Mouse (Mus musculus) spleen, adult 2 months (tissue): ENCODE measurements at regions not wholly inside any gene's neighbourhood (a gene's known extent, or its start where the extent isn't known, plus 50 kb on each side); places are given as distances from the start of the nearest gene placed in this dataset.

Experiments used
- DNase-seq, 2 experiments: peaks; one replicate each; pipeline versions ENCODE4 v3.0.0 to v3.0.0-alpha.2; 2012 to 2021; ENCODE audit warnings: low spot score in 2 of 2, low read depth in 1 of 2
- H3K27ac ChIP-seq: fragments of 200-500 bp; 2 replicates; pipeline ENCODE4 v1.5.1; 2012; ENCODE audit warnings: low read length, inconsistent platforms; ENCODE audit not compliant: insufficient read depth
- H3K27me3 ChIP-seq: fragments of 200-500 bp; 2 replicates; pipeline ENCODE4 v1.6.1; 2012; ENCODE audit warnings: mild to moderate bottlenecking, moderate library complexity, low read length, inconsistent platforms; ENCODE audit not compliant: control insufficient read depth, insufficient read depth
- H3K36me3 ChIP-seq: fragments of 200-500 bp; 2 replicates; pipeline ENCODE4 v1.6.1; 2012; ENCODE audit warnings: mild to moderate bottlenecking, low read length, inconsistent platforms; ENCODE audit not compliant: control insufficient read depth, insufficient read depth
- H3K4me1 ChIP-seq: fragments of 200-500 bp; 2 replicates; pipeline ENCODE4 v1.6.1; 2011; ENCODE audit warnings: inconsistent platforms; ENCODE audit not compliant: control insufficient read depth, insufficient read depth, insufficient read length
- H3K4me3 ChIP-seq: fragments of 200-500 bp; 2 replicates; pipeline ENCODE4 v1.5.1; 2011; ENCODE audit warnings: mild to moderate bottlenecking, inconsistent platforms; ENCODE audit not compliant: insufficient read depth, insufficient read length; ENCODE audit errors: extremely low read depth
- CTCF ChIP-seq: fragments of 200-500 bp; IDR thresholded peaks from 2 replicates; pipeline ENCODE4 v1.5.1; 2011; ENCODE audit warnings: mild to moderate bottlenecking, inconsistent platforms; ENCODE audit not compliant: insufficient read depth, insufficient read length, insufficient replicate concordance; ENCODE audit errors: extremely low read depth
- POLR2A ChIP-seq: fragments of 200-500 bp; IDR thresholded peaks from 2 replicates; pipeline ENCODE4 v1.6.1; 2011; ENCODE audit warnings: low read depth, low read length, inconsistent platforms
- WGBS: fragments of 180-500 bp; shearing (Covaris S2); methylation state at CpG from one replicate; pipeline ENCODE4 v1.1.7; 2018; 5-methylcytosine and 5-hydroxymethylcytosine counted together

GRCm38 (mm10) chr17:27314821-27315392 lies 110.6 kb upstream of the Lemd2 start:
- H3K27me3 ChIP-seq: no peaks in the 10 kb centered on the region
- no peaks in the 10 kb centered on the region for H3K36me3 ChIP-seq
- no peaks in the 10 kb centered on the region for H3K4me1 ChIP-seq
- no peak for DNase-seq
- no peak for TF ChIP-seq CTCF
- TF ChIP-seq POLR2A: no peak
- no peak overlapping the region for H3K27ac ChIP-seq
- H3K4me3 ChIP-seq: no peak overlapping the region
- 66% methylated on average over 7 of the region's 7 CpGs for WGBS

GRCm38 (mm10) chr17:27308933-27309332 lies 104.7 kb upstream of the Lemd2 start:
- Histone ChIP-seq H3K36me3 (no peaks in the 10 kb centered on the region), H3K4me3 (no peak overlapping the region), H3K4me1 (no peaks in the 10 kb centered on the region), H3K27me3 (no peaks in the 10 kb centered on the region), H3K27ac (no peak overlapping the region)
- no peak for DNase-seq
- 45% methylated on average over 4 of the region's 4 CpGs for WGBS
- TF ChIP-seq POLR2A (no peak), CTCF (no peak)

- TF ChIP-seq CTCF (no peak), POLR2A (no peak)
- no peaks in the 10 kb centered on the region for H3K27me3 ChIP-seq
- DNase-seq: no peak
- H3K36me3 ChIP-seq: no peaks in the 10 kb centered on the region
- 88% methylated on average over 3 of the region's 3 CpGs for WGBS
- H3K4me3 ChIP-seq: no peak overlapping the region
- H3K4me1 ChIP-seq: no peaks in the 10 kb centered on the region
- H3K27ac ChIP-seq: no peak overlapping the region
Observed at GRCm38 (mm10) chr17:27304842-27305241, 100.6 kb upstream of the Lemd2 start.

DNA sequence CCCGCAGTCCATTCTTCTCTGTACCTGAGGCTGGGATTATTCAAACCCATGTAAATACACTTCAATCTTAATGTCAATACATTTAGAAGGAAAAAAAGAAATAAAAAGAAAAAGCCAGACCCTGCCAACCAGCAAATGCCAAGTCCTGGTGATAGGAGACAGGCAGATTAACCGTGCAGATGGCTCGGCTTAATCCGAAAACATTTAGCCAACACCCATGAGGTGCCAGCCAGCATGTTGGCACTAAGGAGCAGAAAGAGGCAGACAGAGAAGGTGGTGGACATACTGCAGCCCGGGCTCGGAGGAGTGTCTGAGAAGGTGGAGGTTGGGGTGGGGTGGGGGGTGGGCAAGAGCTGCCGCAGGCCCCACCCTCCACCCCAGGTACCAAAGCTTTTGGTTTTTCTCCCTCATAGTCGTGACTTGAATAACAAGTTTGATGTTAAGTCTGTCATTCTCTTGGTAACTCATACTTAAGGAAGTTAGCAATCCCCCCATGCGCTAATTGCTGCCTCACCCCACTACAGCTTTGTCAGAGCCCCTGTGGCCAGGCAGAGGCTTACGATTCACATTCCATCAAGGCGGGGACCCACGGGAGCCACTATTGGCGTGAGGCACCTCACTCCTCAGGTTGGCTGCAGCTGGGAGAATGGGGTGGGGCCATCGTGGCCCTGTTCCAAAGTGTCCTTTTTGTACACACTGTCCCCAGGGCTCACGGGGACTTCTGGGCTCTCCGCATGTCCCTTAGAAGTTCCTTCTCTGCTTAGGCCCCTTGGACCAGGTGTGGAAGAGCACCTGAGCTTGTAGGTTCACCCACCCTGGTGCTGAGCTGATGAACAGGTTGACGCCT lies 99.6 kb upstream of the Lemd2 start:
- H3K27ac ChIP-seq: no peak overlapping the region
- DNase-seq: no peak
- H3K36me3 ChIP-seq: no peaks in the 10 kb centered on the region
- TF ChIP-seq POLR2A: no peak
- no peak for TF ChIP-seq CTCF
- H3K27me3 ChIP-seq: no peaks in the 10 kb centered on the region
- no peaks in the 10 kb centered on the region for H3K4me1 ChIP-seq
- 79% methylated on average over 17 of the region's 17 CpGs for WGBS
- no peak overlapping the region for H3K4me3 ChIP-seq

GRCm38 (mm10) chr17:27303061-27303460 lies 98.8 kb upstream of the Lemd2 start:
- no peaks in the 10 kb centered on the region for H3K4me1 ChIP-seq
- H3K36me3 ChIP-seq: no peaks in the 10 kb centered on the region
- H3K27me3 ChIP-seq: no peaks in the 10 kb centered on the region
- 92% methylated on average over 12 of the region's 12 CpGs for WGBS
- TF ChIP-seq POLR2A (no peak), CTCF (no peak)
- H3K4me3 ChIP-seq: no peak overlapping the region
- H3K27ac ChIP-seq: no peak overlapping the region
- DNase-seq: no peak

DNA sequence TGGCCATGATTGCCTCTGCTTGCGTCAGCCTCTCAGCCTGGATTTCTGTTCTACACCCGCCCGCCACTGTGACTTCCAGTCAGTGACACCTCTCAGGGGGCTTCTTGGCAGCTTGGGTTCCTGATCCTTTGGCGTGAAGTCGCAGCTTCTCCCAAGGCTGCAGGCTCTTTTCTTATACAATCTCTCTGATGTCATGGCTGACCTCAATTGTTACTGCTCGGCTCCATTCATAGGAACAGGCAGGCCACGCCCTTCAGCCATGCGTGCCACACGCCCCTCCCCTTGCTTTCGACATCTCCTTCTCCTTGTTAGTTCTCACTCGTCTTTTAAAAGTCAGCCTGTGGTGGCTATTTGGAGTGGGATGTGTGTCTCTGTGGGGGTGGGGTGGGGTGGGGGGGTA lies 97.1 kb upstream of the Lemd2 start:
- Histone ChIP-seq H3K4me3 (no peak overlapping the region), H3K27me3 (no peaks in the 10 kb centered on the region), H3K36me3 (no peaks in the 10 kb centered on the region), H3K4me1 (no peaks in the 10 kb centered on the region), H3K27ac (no peak overlapping the region)
- 82% methylated on average over 11 of the region's 11 CpGs for WGBS
- TF ChIP-seq CTCF (no peak), POLR2A (no peak)
- DNase-seq: no peak

DNA sequence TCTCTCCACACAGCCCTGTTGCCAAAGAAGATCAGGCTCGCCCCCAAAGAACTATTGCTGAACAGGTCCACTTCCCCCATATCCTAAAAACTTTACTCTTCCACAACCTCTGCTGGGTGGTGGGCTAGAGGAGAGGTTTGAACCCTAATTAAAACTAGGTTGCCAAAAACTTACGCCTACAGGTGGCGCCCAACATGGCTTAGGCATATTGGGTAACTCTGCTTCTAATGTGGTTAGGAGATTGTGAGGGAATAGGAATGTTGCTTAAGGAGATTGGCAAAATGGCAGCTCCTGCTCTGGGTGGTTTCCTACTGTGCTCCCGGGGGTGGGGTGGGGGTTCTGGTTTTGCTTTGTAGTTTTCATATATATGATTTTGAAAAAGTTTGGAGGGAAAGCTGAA lies 95.0 kb upstream of the Lemd2 start:
- 82% methylated on average over 4 of the region's 4 CpGs for WGBS
- H3K27me3 ChIP-seq: no peaks in the 10 kb centered on the region
- no peak overlapping the region for H3K4me3 ChIP-seq
- H3K36me3 ChIP-seq: no peaks in the 10 kb centered on the region
- no peaks in the 10 kb centered on the region for H3K4me1 ChIP-seq
- H3K27ac ChIP-seq: no peak overlapping the region
- no peak for DNase-seq
- no peak for TF ChIP-seq CTCF
